Mouse (Mus musculus): Measurements from ENCODE around the gene Smco4. TPM values are rescaled to one million over a fixed set of nuclear protein-coding genes. Genes with fewer than 3 reads are reported as not detected.

Gene Smco4
- polyA plus RNA-seq, 1 experiment: 14.6 TPM

- no peak for DNase-seq (ENCODE audit: low spot score)
Observed at GRCm38 (mm10) chr9:15507431-15507875, 14.2 kb downstream of the Smco4 start.

- DNase-seq (ENCODE audit: low spot score): no peak
Observed at GRCm38 (mm10) chr9:15509363-15509762, 16.1 kb downstream of the Smco4 start.

- no peak for DNase-seq (ENCODE audit: low spot score)
Observed at GRCm38 (mm10) chr9:15510557-15511310, 17.5 kb downstream of the Smco4 start.

GRCm38 (mm10) chr9:15512918-15513317, 19.7 kb downstream of the Smco4 start:
- DNase-seq (ENCODE audit: low spot score): no peak

GRCm38 (mm10) chr9:15516007-15516406, 22.8 kb downstream of the Smco4 start:
- DNase-seq (ENCODE audit: low spot score): no peak

GRCm38 (mm10) chr9:15517979-15518378, 24.7 kb downstream of the Smco4 start:
- no peak for DNase-seq (ENCODE audit: low spot score)

- DNase-seq (ENCODE audit: low spot score): no peak
Observed at GRCm38 (mm10) chr9:15522348-15522747, 29.1 kb downstream of the Smco4 start.

GRCm38 (mm10) chr9:15522887-15523286, 29.7 kb downstream of the Smco4 start:
- no peak for DNase-seq (ENCODE audit: low spot score)

GRCm38 (mm10) chr9:15523646-15524045, 30.4 kb downstream of the Smco4 start:
- DNase-seq (ENCODE audit: low spot score): no peak

GRCm38 (mm10) chr9:15525246-15525645, 32.0 kb downstream of the Smco4 start:
- DNase-seq (ENCODE audit: low spot score): no peak

- DNase-seq (ENCODE audit: low spot score): no peak
Observed at GRCm38 (mm10) chr9:15526539-15526938, 33.3 kb downstream of the Smco4 start.

GRCm38 (mm10) chr9:15527846-15528245, 34.6 kb downstream of the Smco4 start:
- no peak for DNase-seq (ENCODE audit: low spot score)

GRCm38 (mm10) chr9:15528368-15528767, 35.1 kb downstream of the Smco4 start:
- DNase-seq (ENCODE audit: low spot score): no peak

- DNase-seq (ENCODE audit: low spot score): no peak
Observed at GRCm38 (mm10) chr9:15529275-15529964, 36.2 kb downstream of the Smco4 start.

GRCm38 (mm10) chr9:15529965-15530320, 36.7 kb downstream of the Smco4 start:
- no peak for DNase-seq (ENCODE audit: low spot score)

- DNase-seq (ENCODE audit: low spot score): no peak
Observed at GRCm38 (mm10) chr9:15531204-15531603, 38.0 kb downstream of the Smco4 start.

GRCm38 (mm10) chr9:15533336-15534070, 40.3 kb downstream of the Smco4 start:
- DNase-seq (ENCODE audit: low spot score): no peak

- no peak for DNase-seq (ENCODE audit: low spot score)
Observed at GRCm38 (mm10) chr9:15534110-15534509, 40.9 kb downstream of the Smco4 start.

- DNase-seq (ENCODE audit: low spot score): no peak
Observed at GRCm38 (mm10) chr9:15535418-15535817, 42.2 kb downstream of the Smco4 start.

GRCm38 (mm10) chr9:15536861-15537426, 43.7 kb downstream of the Smco4 start:
- DNase-seq (ENCODE audit: low spot score): no peak

- DNase-seq (ENCODE audit: low spot score): no peak
Observed at GRCm38 (mm10) chr9:15537455-15538048, 44.3 kb downstream of the Smco4 start.
